Mouse (Mus musculus) forebrain, embryonic 11.5 days (tissue): ENCODE results near the gene Furin. TPM values are rescaled to one million over a fixed set of nuclear protein-coding genes. Genes with fewer than 3 reads are reported as not detected.

Experiments
- ATAC-seq: fragments of 200-750 bp; cut with Nextera tagmentation; replicated peaks from 2 replicates; pipeline ENCODE4 v1.8.0; 2017; ENCODE audit warnings: moderate TSS enrichment; ENCODE audit not compliant: low FRiP score
- DNase-seq: peaks from one replicate; pipeline ENCODE4 v3.0.0-alpha.2; 2017; ENCODE audit warnings: low spot score
- H3K27ac ChIP-seq: fragments of 300-500 bp; sonication (generic); 2 replicates; pipeline ENCODE4 v1.5.1; 2014; ENCODE audit warnings: low read depth, low read length
- H3K27me3 ChIP-seq: fragments of 300-500 bp; sonication (generic); 2 replicates; pipeline ENCODE4 v1.6.1; 2014; ENCODE audit warnings: mild to moderate bottlenecking, low read length, mixed read lengths; ENCODE audit not compliant: control insufficient read depth, insufficient read depth
- H3K36me3 ChIP-seq: fragments of 300-500 bp; sonication (generic); 2 replicates; pipeline ENCODE4 v1.6.1; 2014; ENCODE audit warnings: mild to moderate bottlenecking, low read length, moderate library complexity, mixed read lengths; ENCODE audit not compliant: control insufficient read depth, insufficient read depth
- H3K4me1 ChIP-seq: fragments of 300-500 bp; sonication (generic); replicated peaks from 2 replicates; pipeline ENCODE4 v1.6.1; 2014; ENCODE audit warnings: low read length, mixed read lengths; ENCODE audit not compliant: control insufficient read depth, insufficient read depth
- H3K4me2 ChIP-seq: fragments of 300-500 bp; sonication (generic); 2 replicates; pipeline ENCODE4 v1.6.1; 2014; ENCODE audit warnings: low read depth, mild to moderate bottlenecking, low read length, moderate library complexity, mixed read lengths; ENCODE audit not compliant: severe bottlenecking
- H3K4me3 ChIP-seq: fragments of 300-500 bp; sonication (generic); 2 replicates; pipeline ENCODE4 v1.5.1; 2014; ENCODE audit warnings: low read depth, low read length
- H3K9ac ChIP-seq: fragments of 300-500 bp; sonication (generic); 2 replicates; pipeline ENCODE4 v1.6.1; 2014; ENCODE audit warnings: low read length
- H3K9me3 ChIP-seq: fragments of 300-500 bp; sonication (generic); 2 replicates; pipeline ENCODE4 v1.6.1; 2016; ENCODE audit warnings: low read length, mixed read lengths; ENCODE audit not compliant: control insufficient read depth
- WGBS: fragments of 180-500 bp; shearing (Covaris S2); extraction: QIAGEN DNeasy Blood & Tissue Kit; methylation state at CpG from one replicate; pipeline ENCODE4 v1.1.7; 2014; 5-methylcytosine and 5-hydroxymethylcytosine counted together
- polyA plus RNA-seq: library from polyadenylated mRNA; unstranded; fragments of >200 nt; fragmentation: Nextera tagmentation; extraction: Ambion mirVana; gene quantifications from 2 replicates; pipeline ENCODE4 v1.2.1, GENCODE M21; 2014

Furin gene
- 6.0 and 6.2 TPM in 2 replicates for polyA plus RNA-seq

- Histone ChIP-seq H3K4me1 (peaks cover 9% of the 10 kb centered on the region), H3K9me3 (no peaks in the 10 kb centered on the region), H3K27ac (no peak within 1 kb of the TSS), H3K4me3 (no peak within 1 kb of the TSS), H3K4me2 (no peak within 1 kb of the TSS), H3K36me3 (no peaks in the 10 kb centered on the region), H3K27me3 (peaks cover 5% of the 10 kb centered on the region), H3K9ac (no peak within 1 kb of the TSS)
- 77% methylated on average over 9 of the region's 9 CpGs for WGBS
- no peak for DNase-seq
- no peak for ATAC-seq
These were observed at the start of gene Furin for GRCm38 (mm10) chr7:80405188-80405695. Gene Furin (minus strand): TSS chr7:80405436.

- no peak overlapping the region for H3K27ac ChIP-seq
- H3K4me2 ChIP-seq, result no peak overlapping the region
- H3K9ac ChIP-seq, result no peak overlapping the region
- 93% methylated on average over 2 of the region's 2 CpGs for WGBS
- no peak for DNase-seq
- no peaks in the 10 kb centered on the region for H3K4me1 ChIP-seq
- H3K9me3 ChIP-seq, result no peaks in the 10 kb centered on the region
- H3K27me3 ChIP-seq, result no peaks in the 10 kb centered on the region
- H3K4me3 ChIP-seq, result no peak overlapping the region
- H3K36me3 ChIP-seq, result peaks cover 4% of the 10 kb centered on the region; the same call in 1 of the 2 replicates
- ATAC-seq, result no peak
These were observed 49.5 kb upstream of the Furin start for GRCm38 (mm10) chr7:80454786-80455185.

DNA sequence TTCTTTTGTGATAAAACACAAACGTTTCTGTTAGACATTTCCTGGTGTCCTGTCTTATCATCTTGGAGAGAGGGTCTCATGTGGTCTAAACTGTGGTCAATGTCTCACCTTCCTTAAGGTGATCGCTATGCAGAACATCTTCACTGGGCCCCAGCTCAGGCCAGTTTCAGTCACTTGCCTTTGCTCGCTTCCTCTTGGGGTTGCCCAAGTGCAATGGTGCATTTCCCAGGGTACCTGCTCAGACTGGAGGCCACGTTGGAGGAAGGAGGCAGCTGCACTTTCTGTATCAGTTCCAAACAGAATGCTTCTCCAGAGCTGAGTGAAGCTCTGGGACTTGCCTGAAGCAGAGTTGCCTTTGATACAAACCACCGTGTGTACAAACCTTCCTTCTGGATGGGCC is 48.8 kb upstream of the Furin start:
- no peak overlapping the region for H3K4me3 ChIP-seq
- H3K9ac ChIP-seq, result no peak overlapping the region
- no peaks in the 10 kb centered on the region for H3K9me3 ChIP-seq
- no peak for ATAC-seq
- peaks cover 4% of the 10 kb centered on the region; the same call in 1 of the 2 replicates for H3K36me3 ChIP-seq
- DNase-seq, result no peak
- WGBS, result over 99% methylated on average over 5 of the region's 5 CpGs
- no peaks in the 10 kb centered on the region for H3K4me1 ChIP-seq
- no peak overlapping the region for H3K27ac ChIP-seq
- no peaks in the 10 kb centered on the region for H3K27me3 ChIP-seq
- H3K4me2 ChIP-seq, result no peak overlapping the region

GRCm38 (mm10) chr7:80453121-80453520 is 47.9 kb upstream of the Furin start:
- Histone ChIP-seq H3K4me2 (no peak overlapping the region), H3K27ac (no peak overlapping the region), H3K4me3 (no peak overlapping the region), H3K9me3 (no peaks in the 10 kb centered on the region), H3K9ac (no peak overlapping the region), H3K27me3 (no peaks in the 10 kb centered on the region), H3K36me3 (peaks cover 4% of the 10 kb centered on the region; the same call in 1 of the 2 replicates), H3K4me1 (no peaks in the 10 kb centered on the region)
- 91% methylated on average over 3 of the region's 3 CpGs for WGBS
- DNase-seq, result no peak
- ATAC-seq, result no peak

GRCm38 (mm10) chr7:80452241-80452640 is 47.0 kb upstream of the Furin start:
- 74% methylated on average over 5 of the region's 5 CpGs for WGBS

DNA sequence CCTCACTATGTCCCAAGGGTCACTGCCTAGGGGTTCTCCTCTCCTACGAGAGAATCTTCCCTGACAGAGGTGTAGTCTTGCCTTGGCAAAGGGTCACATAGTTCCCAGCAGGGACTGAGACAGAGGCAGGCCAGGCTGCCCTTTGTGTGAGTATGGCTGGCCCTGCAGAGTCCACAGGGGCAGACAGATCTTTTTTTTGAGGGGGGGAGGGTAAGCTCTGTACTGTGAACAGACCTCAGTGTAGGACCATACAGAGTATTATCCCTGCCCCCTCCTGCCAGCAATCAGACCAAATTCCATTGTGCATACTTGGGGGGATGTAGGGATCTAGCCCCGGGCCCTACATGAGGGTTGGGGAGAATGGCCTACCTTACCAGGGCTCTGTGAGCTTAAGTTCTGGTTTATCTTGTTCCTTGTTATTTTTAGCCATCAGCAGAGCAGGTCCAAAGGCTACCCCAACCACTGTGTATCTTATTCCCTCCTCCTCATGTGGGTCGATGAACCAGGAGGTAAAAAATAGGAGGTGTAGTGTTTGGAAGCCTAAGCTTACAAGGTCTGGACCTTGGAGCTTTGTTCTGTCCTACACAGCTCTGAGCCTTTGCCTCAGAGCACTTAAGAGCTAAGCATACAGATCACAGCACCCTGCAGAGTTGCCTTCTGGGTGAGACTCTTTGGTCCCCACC is 46.5 kb upstream of the Furin start:
- DNase-seq, result no peak
- no peak overlapping the region for H3K9ac ChIP-seq
- no peak overlapping the region for H3K4me2 ChIP-seq
- H3K9me3 ChIP-seq, result no peaks in the 10 kb centered on the region
- 81% methylated on average over 3 of the region's 3 CpGs for WGBS
- no peak overlapping the region for H3K27ac ChIP-seq
- peaks cover 1% of the 10 kb centered on the region; the same call in 1 of the 2 replicates for H3K36me3 ChIP-seq
- no peak overlapping the region for H3K4me3 ChIP-seq
- no peaks in the 10 kb centered on the region for H3K27me3 ChIP-seq
- ATAC-seq, result no peak
- H3K4me1 ChIP-seq, result no peaks in the 10 kb centered on the region

More at GRCm38 (mm10) chr7:80452241-80452640, 47.0 kb upstream of the Furin start:
- Histone ChIP-seq H3K36me3 (peaks cover 4% of the 10 kb centered on the region; the same call in 1 of the 2 replicates), H3K4me1 (no peaks in the 10 kb centered on the region), H3K27me3 (no peaks in the 10 kb centered on the region), H3K9ac (no peak overlapping the region), H3K9me3 (no peaks in the 10 kb centered on the region), H3K27ac (no peak overlapping the region), H3K4me3 (no peak overlapping the region), H3K4me2 (no peak overlapping the region)
- DNase-seq (no peak), ATAC-seq (no peak)

GRCm38 (mm10) chr7:80450354-80450753 is 45.1 kb upstream of the Furin start:
- Histone ChIP-seq H3K27ac (no peak overlapping the region), H3K9me3 (no peaks in the 10 kb centered on the region), H3K36me3 (no peaks in the 10 kb centered on the region; the same call in 1 of the 2 replicates), H3K27me3 (no peaks in the 10 kb centered on the region), H3K4me3 (no peak overlapping the region), H3K9ac (no peak overlapping the region), H3K4me1 (no peaks in the 10 kb centered on the region), H3K4me2 (no peak overlapping the region)
- WGBS, result 69% methylated on average over 4 of the region's 4 CpGs
- ATAC-seq (no peak), DNase-seq (no peak)

DNA sequence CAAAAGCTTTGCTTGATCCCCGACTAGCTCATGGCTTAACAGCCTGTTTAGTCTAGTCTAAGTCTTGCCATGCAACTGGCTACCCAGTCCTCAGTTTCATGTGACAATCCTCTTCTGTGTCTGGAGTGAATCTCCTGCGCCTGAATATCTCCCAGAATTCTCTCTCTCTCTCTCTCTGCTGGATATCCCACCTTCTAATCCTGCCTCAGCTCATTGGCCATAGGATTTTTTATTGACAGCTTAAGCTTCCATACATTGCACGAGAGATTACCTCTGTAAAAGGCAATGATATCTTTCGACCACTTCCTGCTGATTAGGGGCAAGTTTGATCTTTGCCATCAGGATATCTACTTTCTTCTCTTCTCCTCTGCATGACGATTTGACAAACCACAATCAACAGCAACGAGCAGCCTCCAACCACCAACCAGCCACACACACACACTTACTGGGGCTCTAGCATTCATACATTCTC is 44.4 kb upstream of the Furin start:
- no peak overlapping the region for H3K9ac ChIP-seq
- no peak overlapping the region for H3K4me3 ChIP-seq
- no peak overlapping the region for H3K27ac ChIP-seq
- 77% methylated on average over 6 of the region's 6 CpGs for WGBS
- no peaks in the 10 kb centered on the region for H3K4me1 ChIP-seq
- DNase-seq, result no peak
- no peak for ATAC-seq
- no peak overlapping the region for H3K4me2 ChIP-seq
- H3K27me3 ChIP-seq, result no peaks in the 10 kb centered on the region
- H3K36me3 ChIP-seq, result no peaks in the 10 kb centered on the region; the same call in 1 of the 2 replicates
- no peaks in the 10 kb centered on the region for H3K9me3 ChIP-seq
